Mouse (Mus musculus): ENCODE results near the gene Cd40.

Cd40 gene

GRCm38 (mm10) chr2:165054888-165055852 lies at the start of gene Cd40:
Gene Cd40 (plus strand): TSS chr2:165055627.
- no peak for DNase-seq (ENCODE audit: low spot score in 2 of 2)

GRCm38 (mm10) chr2:165006813-165007212 lies 48.6 kb upstream of the Cd40 start:
- no peak for DNase-seq (ENCODE audit: low spot score in 2 of 2)

- no peak for DNase-seq (ENCODE audit: low spot score in 2 of 2)
Measured at GRCm38 (mm10) chr2:165007986-165008385, 47.4 kb upstream of the Cd40 start.

- no peak for DNase-seq (ENCODE audit: low spot score in 2 of 2)
Measured at GRCm38 (mm10) chr2:165009161-165009560, 46.3 kb upstream of the Cd40 start.

- no peak for DNase-seq (ENCODE audit: low spot score in 2 of 2)
Measured at GRCm38 (mm10) chr2:165009581-165009980, 45.8 kb upstream of the Cd40 start.

- no peak for DNase-seq (ENCODE audit: low spot score in 2 of 2)
Measured at GRCm38 (mm10) chr2:165010351-165010750, 45.1 kb upstream of the Cd40 start.

- DNase-seq (ENCODE audit: low spot score in 2 of 2), result no peak
Measured at GRCm38 (mm10) chr2:165014935-165015334, 40.5 kb upstream of the Cd40 start.

- no peak for DNase-seq (ENCODE audit: low spot score in 2 of 2)
Measured at GRCm38 (mm10) chr2:165020490-165020889, 34.9 kb upstream of the Cd40 start.

GRCm38 (mm10) chr2:165027163-165027562 lies 28.3 kb upstream of the Cd40 start:
- no peak for DNase-seq (ENCODE audit: low spot score in 2 of 2)

- peak in 1 of 2 experiments; percentile 22 for DNase-seq (ENCODE audit: low spot score in 2 of 2)
Measured at GRCm38 (mm10) chr2:165032533-165032932, 22.9 kb upstream of the Cd40 start.

GRCm38 (mm10) chr2:165033306-165033705 lies 22.1 kb upstream of the Cd40 start:
- no peak for DNase-seq (ENCODE audit: low spot score in 2 of 2)

- DNase-seq (ENCODE audit: low spot score in 2 of 2), result peak; percentile 97 to 98
Measured at GRCm38 (mm10) chr2:165034131-165035057, 21.0 kb upstream of the Cd40 start, which contains the start of gene Ncoa5. Gene Ncoa5 (minus strand): TSS chr2:165034867.

- no peak for DNase-seq (ENCODE audit: low spot score in 2 of 2)
Measured at GRCm38 (mm10) chr2:165035058-165035431, 20.4 kb upstream of the Cd40 start.

GRCm38 (mm10) chr2:165037415-165037814 lies 18.0 kb upstream of the Cd40 start:
- DNase-seq (ENCODE audit: low spot score in 2 of 2), result no peak

- no peak for DNase-seq (ENCODE audit: low spot score in 2 of 2)
Measured at GRCm38 (mm10) chr2:165042126-165042525, 13.3 kb upstream of the Cd40 start.

GRCm38 (mm10) chr2:165043090-165043636 lies 12.3 kb upstream of the Cd40 start:
- DNase-seq (ENCODE audit: low spot score in 2 of 2), result peak in 1 of 2 experiments; percentile 25

- DNase-seq (ENCODE audit: low spot score in 2 of 2), result no peak
Measured at GRCm38 (mm10) chr2:165043729-165044128, 11.7 kb upstream of the Cd40 start.

- DNase-seq (ENCODE audit: low spot score in 2 of 2), result no peak
Measured at GRCm38 (mm10) chr2:165049044-165049443, 6.4 kb upstream of the Cd40 start.

- DNase-seq (ENCODE audit: low spot score in 2 of 2), result no peak
Measured at GRCm38 (mm10) chr2:165050826-165051548, 4.4 kb upstream of the Cd40 start.

GRCm38 (mm10) chr2:165051566-165051965 lies 3.9 kb upstream of the Cd40 start:
- DNase-seq (ENCODE audit: low spot score in 2 of 2), result no peak

GRCm38 (mm10) chr2:165055905-165056304 lies 478 bp downstream of the Cd40 start:
- no peak for DNase-seq (ENCODE audit: low spot score in 2 of 2)
